Mouse (Mus musculus): Measurements from ENCODE around the gene Olfr1197.

The Olfr1197 gene

DNA sequence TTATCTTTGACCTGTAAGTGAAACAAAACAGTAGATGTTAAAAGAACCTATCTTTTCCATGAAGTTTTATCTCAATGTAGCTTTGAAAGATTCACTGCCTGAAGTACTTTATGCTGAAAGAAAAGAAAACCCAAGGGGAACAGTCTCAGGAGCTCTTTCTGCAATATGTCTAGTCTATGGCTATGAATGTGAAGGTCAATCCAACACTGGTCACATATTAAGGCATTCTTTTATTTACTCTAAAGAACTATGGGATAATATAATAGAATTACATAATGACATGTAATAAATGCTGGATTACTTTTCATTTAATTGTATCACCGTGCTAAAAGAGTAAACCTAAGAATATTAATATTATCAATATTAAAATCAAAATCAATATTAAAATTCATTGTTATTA lies at the start of gene Olfr1197:
Gene Olfr1197, minus strand, starts transcription at position 101 of the 400 bp plus-strand sequence.
- no peak for DNase-seq (ENCODE audit: low spot score)

DNA sequence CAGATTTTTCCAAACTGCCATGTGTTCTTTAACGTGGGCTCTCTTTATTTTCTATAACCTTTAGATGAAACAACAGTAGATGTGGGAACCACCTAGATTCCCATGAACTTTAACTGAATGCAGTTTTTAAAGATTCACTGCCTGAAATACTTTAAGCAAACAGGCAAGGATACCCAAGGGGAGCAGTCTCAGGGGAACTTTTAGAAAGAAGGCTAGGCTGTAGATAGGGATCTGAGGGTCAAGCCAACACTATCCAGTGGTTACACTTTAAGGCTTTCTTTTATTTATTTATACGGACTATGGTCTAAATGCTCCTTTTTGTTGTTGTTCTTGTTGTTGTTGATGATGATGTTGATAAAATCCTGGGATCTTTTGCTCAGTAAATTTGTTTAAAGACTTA lies 38.2 kb upstream of the Olfr1197 start, which contains the start of gene Olfr1200:
Gene Olfr1200, minus strand, starts transcription at position 101 of the 400 bp plus-strand sequence.
- DNase-seq (ENCODE audit: low spot score) = no peak

DNA sequence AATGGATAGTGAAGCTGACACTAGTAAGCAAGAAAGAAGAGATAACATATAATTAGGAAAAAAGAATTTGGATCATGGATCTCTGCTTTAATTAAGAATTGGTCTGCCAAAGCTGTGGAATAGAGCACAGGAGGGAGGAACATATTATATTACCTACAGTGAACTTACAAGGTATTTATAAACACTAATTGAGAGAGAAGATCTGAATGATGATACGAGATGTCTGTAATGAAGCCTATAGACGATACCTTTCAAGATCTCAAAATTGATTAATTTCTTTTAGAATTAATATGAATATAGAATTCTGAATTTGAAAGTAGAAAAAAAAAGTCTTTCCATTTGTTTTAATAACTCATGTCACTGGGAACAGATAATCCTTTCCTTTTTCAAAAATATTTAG lies 28.2 kb upstream of the Olfr1197 start, which contains the start of gene Olfr1199:
Gene Olfr1199, minus strand, starts transcription at position 101 of the 400 bp plus-strand sequence.
- no peak for DNase-seq (ENCODE audit: low spot score)

DNA sequence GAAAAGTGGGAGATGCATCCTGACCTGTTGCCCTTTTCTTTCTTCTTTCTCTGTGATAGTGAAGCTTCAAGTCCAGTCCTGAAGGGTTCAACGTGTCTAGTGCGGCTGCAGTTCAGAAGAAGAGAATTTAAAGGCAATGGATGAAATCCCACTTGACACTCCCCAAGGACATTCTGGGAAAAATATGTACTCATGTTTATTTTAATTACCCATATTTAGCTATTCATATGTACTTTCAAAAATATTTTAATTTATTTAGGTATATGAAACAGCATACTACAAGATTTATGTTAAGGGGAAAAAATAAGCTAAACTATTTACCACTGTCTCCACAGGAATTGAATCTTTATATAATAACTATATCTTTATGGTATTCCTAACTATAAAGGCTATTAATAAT lies 19.1 kb upstream of the Olfr1197 start, which contains the start of gene Olfr1198:
Gene Olfr1198, minus strand, starts transcription at position 101 of the 400 bp plus-strand sequence.
- no peak for DNase-seq (ENCODE audit: low spot score)

DNA sequence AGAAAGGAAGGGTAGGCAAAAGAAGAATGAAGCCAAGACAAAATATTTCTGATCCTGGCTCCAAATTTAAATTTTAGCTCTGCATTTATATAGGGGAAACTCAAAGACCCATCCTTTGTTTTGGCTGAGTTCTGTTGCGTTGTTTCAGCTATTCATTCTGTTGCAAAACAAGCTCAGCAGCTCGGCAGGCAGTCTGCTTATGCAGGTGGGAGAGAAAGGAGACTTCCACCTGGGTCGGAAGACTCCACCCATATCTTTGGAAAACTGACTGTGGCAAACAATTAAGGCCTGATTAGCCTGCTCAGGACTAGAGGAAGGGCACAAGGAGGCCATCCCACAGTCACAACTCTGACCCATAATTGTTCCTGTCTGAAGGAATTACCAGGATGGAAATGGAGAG lies 11.2 kb upstream of the Olfr1197 start:
- no peak for DNase-seq (ENCODE audit: low spot score)

DNA sequence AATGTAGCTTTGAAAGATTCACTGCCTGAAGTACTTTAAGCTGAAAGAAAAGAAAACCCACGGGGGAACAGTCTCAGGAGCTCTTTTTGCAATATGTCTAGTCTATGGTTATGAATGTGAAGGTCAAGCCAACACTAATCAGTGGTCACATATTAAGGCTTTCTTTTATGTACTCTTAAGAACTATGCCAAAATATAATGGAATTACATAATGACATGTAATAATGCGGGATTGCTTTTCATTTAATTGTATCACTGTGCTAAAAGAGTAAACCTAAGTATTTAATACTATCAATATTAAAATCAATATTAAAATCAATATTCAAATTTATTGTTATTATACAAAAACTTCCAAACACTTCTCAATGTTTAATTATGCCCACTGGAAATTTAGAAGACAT lies 27.7 kb downstream of the Olfr1197 start, which contains the start of gene Olfr1196:
Gene Olfr1196, minus strand, starts transcription at position 101 of the 400 bp plus-strand sequence.
- no peak for DNase-seq (ENCODE audit: low spot score)

DNA sequence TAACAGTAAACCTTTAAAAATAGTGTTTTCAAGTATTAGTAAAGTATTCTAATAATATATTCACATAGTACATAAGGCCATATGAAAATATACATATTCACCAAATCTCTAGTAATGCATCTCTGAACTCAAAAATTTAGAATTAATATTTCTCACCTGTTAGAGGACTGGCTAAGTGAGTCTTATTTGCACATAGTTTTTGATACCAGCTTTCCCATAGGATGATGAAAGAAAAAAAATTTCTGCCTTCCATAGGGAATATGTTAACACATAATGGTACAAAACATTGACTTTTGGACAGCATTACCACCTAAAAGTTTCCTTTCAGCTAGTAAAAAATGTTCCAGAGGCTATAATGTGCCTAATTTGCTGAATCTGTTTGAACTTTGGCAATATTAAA lies 43.1 kb downstream of the Olfr1197 start, which contains the start of gene Olfr1195:
Gene Olfr1195, minus strand, starts transcription at position 101 of the 400 bp plus-strand sequence.
- no peak for DNase-seq (ENCODE audit: low spot score)
